17 mouse cellular contexts compared by ENCODE assay signal in the genomic region with DNA sequence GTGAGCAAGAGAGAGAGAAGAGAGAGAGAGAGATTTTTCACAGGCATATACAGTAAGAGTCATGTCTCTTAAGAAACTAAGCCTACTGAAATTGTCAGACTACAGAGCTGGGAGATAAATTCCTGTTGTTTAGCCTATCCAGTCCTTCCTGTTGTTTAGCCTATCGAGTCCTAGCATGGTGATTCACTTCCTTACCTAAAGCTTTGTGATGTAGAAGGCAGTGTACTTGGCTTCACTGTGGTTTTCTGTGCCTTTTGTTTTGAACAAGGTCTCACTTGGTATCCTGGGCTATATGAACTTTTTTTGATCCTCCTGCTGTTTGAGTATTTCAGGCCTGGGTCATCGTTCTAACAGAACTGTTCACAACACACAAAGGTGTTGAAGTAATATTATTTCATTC.
"Had no signal": no experiment of that assay in that cellular context is flagged by ENCODE, and none has a peak within 500 bp of the region (broad histone marks: within the 10 kb centered on the region; RNA-seq: fewer than 3 reads in every experiment).

No protein-coding gene starts in this region.

- H3K27me3 ChIP-seq: midbrain, embryonic 12.5 days; neural tube, embryonic 13.5 days; neural tube, embryonic 15.5 days; stomach, embryonic 15.5 days had no signal

- H3K4me3 ChIP-seq: midbrain, embryonic 10.5 days; midbrain, embryonic 12.5 days; myocyte; neural tube, embryonic 13.5 days; neural tube, embryonic 15.5 days; stomach, embryonic 15.5 days had no signal

- ATAC-seq: midbrain, embryonic 16.5 days had no signal

- H3K9me3 ChIP-seq: midbrain, embryonic 10.5 days; midbrain, embryonic 12.5 days; neural tube, embryonic 13.5 days; neural tube, embryonic 15.5 days; stomach, embryonic 15.5 days had no signal

- H3K4me1 ChIP-seq: stomach, embryonic 15.5 days had no signal

- H3K4me2 ChIP-seq: lung, embryonic 14.5 days; midbrain, embryonic 12.5 days; neural tube, embryonic 13.5 days; neural tube, embryonic 15.5 days; stomach, embryonic 15.5 days had no signal

- H3K36me3 ChIP-seq: midbrain, embryonic 10.5 days; midbrain, embryonic 12.5 days; neural tube, embryonic 13.5 days; neural tube, embryonic 15.5 days; stomach, embryonic 15.5 days had no signal

- DNase-seq: lung, adult 18-20 months; lung, embryonic 14.5 days; lung, postnatal 10 days; lung, postnatal 4 days; midbrain, embryonic 14.5 days; right cerebral cortex, postnatal 14 days; thymus, adult 2 months; thymus, postnatal 25 days; thymus, postnatal 4 days had no signal

- H3K27ac ChIP-seq: midbrain, embryonic 10.5 days; midbrain, embryonic 12.5 days; neural tube, embryonic 13.5 days; neural tube, embryonic 15.5 days; stomach, embryonic 15.5 days; stomach, postnatal 0 days had no signal

- H3K9ac ChIP-seq: lung, embryonic 14.5 days; midbrain, embryonic 12.5 days; neural tube, embryonic 13.5 days; neural tube, embryonic 15.5 days; stomach, embryonic 15.5 days had no signal
